Mouse (Mus musculus): ENCODE data around the gene Itpa.

The Itpa gene

GRCm38 (mm10) chr2:130655660-130656339, 11.6 kb upstream of the Itpa start:
- no peak for DNase-seq (ENCODE audit: low read depth, low spot score)

GRCm38 (mm10) chr2:130656536-130656935, 10.9 kb upstream of the Itpa start:
- no peak for DNase-seq (ENCODE audit: low read depth, low spot score)

- DNase-seq (ENCODE audit: low read depth, low spot score): no peak
Observed at GRCm38 (mm10) chr2:130657541-130657940, 9.9 kb upstream of the Itpa start.

- DNase-seq (ENCODE audit: low read depth, low spot score): no peak
Observed at GRCm38 (mm10) chr2:130658530-130658929, 8.9 kb upstream of the Itpa start.

GRCm38 (mm10) chr2:130663342-130663741, 4.1 kb upstream of the Itpa start:
- DNase-seq (ENCODE audit: low read depth, low spot score): no peak

GRCm38 (mm10) chr2:130664102-130664701, 3.2 kb upstream of the Itpa start, which contains the start of gene Ddrgk1:
Gene Ddrgk1, minus strand, starts transcription at chr2:130664659.
- DNase-seq (ENCODE audit: low read depth, low spot score): peak; percentile 92

- DNase-seq (ENCODE audit: low read depth, low spot score): no peak
Observed at GRCm38 (mm10) chr2:130677211-130677610, 9.8 kb downstream of the Itpa start.

GRCm38 (mm10) chr2:130679154-130679553, 11.7 kb downstream of the Itpa start:
- DNase-seq (ENCODE audit: low read depth, low spot score): no peak

GRCm38 (mm10) chr2:130679899-130680298, 12.5 kb downstream of the Itpa start:
- no peak for DNase-seq (ENCODE audit: low read depth, low spot score)

GRCm38 (mm10) chr2:130681531-130681930, 14.1 kb downstream of the Itpa start:
- DNase-seq (ENCODE audit: low read depth, low spot score): no peak

- no peak for DNase-seq (ENCODE audit: low read depth, low spot score)
Observed at GRCm38 (mm10) chr2:130685426-130685825, 18.0 kb downstream of the Itpa start.

GRCm38 (mm10) chr2:130689011-130689410, 21.6 kb downstream of the Itpa start:
- no peak for DNase-seq (ENCODE audit: low read depth, low spot score)

- DNase-seq (ENCODE audit: low read depth, low spot score): no peak
Observed at GRCm38 (mm10) chr2:130693563-130693962, 26.2 kb downstream of the Itpa start.

- no peak for DNase-seq (ENCODE audit: low read depth, low spot score)
Observed at GRCm38 (mm10) chr2:130696700-130697152, 29.3 kb downstream of the Itpa start.

GRCm38 (mm10) chr2:130697153-130697810, 29.9 kb downstream of the Itpa start, which contains the start of gene Slc4a11:
Gene Slc4a11, minus strand, starts transcription at chr2:130697519.
- no peak for DNase-seq (ENCODE audit: low read depth, low spot score)

- DNase-seq (ENCODE audit: low read depth, low spot score): no peak
Observed at GRCm38 (mm10) chr2:130697821-130698266, 30.4 kb downstream of the Itpa start.

GRCm38 (mm10) chr2:130704040-130705001, 36.9 kb downstream of the Itpa start:
- peak; percentile 22 for DNase-seq (ENCODE audit: low read depth, low spot score)

GRCm38 (mm10) chr2:130705178-130705577, 37.8 kb downstream of the Itpa start:
- no peak for DNase-seq (ENCODE audit: low read depth, low spot score)

GRCm38 (mm10) chr2:130706602-130707001, 39.2 kb downstream of the Itpa start:
- DNase-seq (ENCODE audit: low read depth, low spot score): no peak

- DNase-seq (ENCODE audit: low read depth, low spot score): no peak
Observed at GRCm38 (mm10) chr2:130707057-130707456, 39.6 kb downstream of the Itpa start.

GRCm38 (mm10) chr2:130717951-130718350, 50.5 kb downstream of the Itpa start:
- no peak for DNase-seq (ENCODE audit: low read depth, low spot score)
